ENCODE assay signal across 7 mouse cellular contexts in the genomic region with DNA sequence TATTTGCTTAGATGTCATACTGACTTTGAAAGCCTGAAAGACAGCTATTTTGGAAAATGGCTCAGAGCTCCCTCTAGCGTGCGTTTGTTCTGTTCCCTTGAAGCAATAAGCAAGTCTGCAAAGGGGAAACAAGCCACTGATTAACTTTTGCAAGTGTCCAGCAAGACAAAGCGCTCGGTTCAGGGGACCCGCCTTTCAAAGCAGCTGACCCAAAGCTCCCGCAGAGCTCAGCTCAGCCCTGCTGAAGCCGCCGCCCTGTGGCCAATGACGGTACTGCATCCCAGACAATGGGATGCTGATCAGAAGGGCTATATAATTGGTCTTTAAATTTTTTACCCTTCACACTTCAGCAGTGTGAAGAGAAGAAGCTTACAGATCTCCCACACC. TPM values are rescaled to one million over a fixed set of nuclear protein-coding genes. Genes with fewer than 3 reads are reported as not detected.
DNase-seq lines count a peak whose midpoint lies in the region; ATAC-seq lines count a peak whose summit lies in the region.

No protein-coding gene starts in this region.

- intact Hi-C loops in left cerebral cortex, postnatal 25 days (cut with DNase I): loop anchor here (1.0 to 5.0 kb wide), 2 partner anchors 54 to 118 kb away; no protein-coding TSS in a partner anchor

- no peaks in the 10 kb centered on the region for H3K9me3 ChIP-seq in midbrain, embryonic 11.5 days (ENCODE audit: control insufficient read depth, low read length)

- no peak overlapping the region for H3K27ac ChIP-seq in midbrain, embryonic 11.5 days (ENCODE audit: low read depth, low read length)

- under 1% methylated on average over 9 of the region's 9 CpGs for WGBS in midbrain, embryonic 11.5 days

- no peak overlapping the region for H3K4me2 ChIP-seq in midbrain, embryonic 11.5 days

- peak; percentile 80 for DNase-seq in adipocyte (ENCODE audit: low spot score)
- peak; percentile 94 to 98 for DNase-seq in cerebellum, postnatal 14 days
- DNase-seq in gastrocnemius, adult 8-10 months (ENCODE audit: low spot score in 2 of 2): peak; percentile 70 to 78
- DNase-seq in hindlimb bud, embryonic 11.5 days (ENCODE audit: extremely low spot score, low read depth, low spot score): peak; percentile 82
- DNase-seq in left cerebral cortex, postnatal 25 days (ENCODE audit: low spot score in 2 of 2): peak; percentile 63 to 67
- peak; percentile 99 for DNase-seq in midbrain, embryonic 11.5 days (ENCODE audit: low spot score, missing footprints)
- peak; percentile 40 to 80 for DNase-seq in spleen, adult 18-20 months

- no peaks in the 10 kb centered on the region for H3K4me1 ChIP-seq in midbrain, embryonic 11.5 days (ENCODE audit: control insufficient read depth, insufficient read depth, low read length)

- H3K9ac ChIP-seq in midbrain, embryonic 11.5 days (ENCODE audit: low read length): no peak overlapping the region

- no peak overlapping the region for H3K4me3 ChIP-seq in midbrain, embryonic 11.5 days (ENCODE audit: low read depth, low read length)

- ATAC-seq in midbrain, embryonic 11.5 days (ENCODE audit: low FRiP score): peak; percentile 70; the same call in 1 of the 2 replicates

- H3K36me3 ChIP-seq in midbrain, embryonic 11.5 days (ENCODE audit: control insufficient read depth, insufficient read depth, low read length): no peaks in the 10 kb centered on the region

- no peaks in the 10 kb centered on the region for H3K27me3 ChIP-seq in midbrain, embryonic 11.5 days (ENCODE audit: control insufficient read depth, insufficient read depth, low read length)

RNA-seq across cellular contexts. Expression of a gene that starts 1.2 kb away (rescaled TPM):
- total RNA-seq in gastrocnemius, adult 8-10 months (2022): 10 to 100 TPM; 12.9 to 17.6 (median 15.0) TPM
- not detected for total RNA-seq in left cerebral cortex, postnatal 25 days (2021)
- polyA plus RNA-seq in midbrain, embryonic 11.5 days (2014; fragmentation: Nextera tagmentation; extraction: Ambion mirVana): 0.11 and 0.19 TPM in 2 replicates

RNA-seq across cellular contexts. Expression of a gene that starts 11.9 kb away (rescaled TPM):
- total RNA-seq in gastrocnemius, adult 8-10 months (2022): 10 to 100 TPM; 12.9 to 17.9 (median 15.7) TPM
- 10 to 100 TPM; 71.2 to 72.9 TPM for total RNA-seq in left cerebral cortex, postnatal 25 days (2021)
- 14.4 and 15.5 TPM in 2 replicates for polyA plus RNA-seq in midbrain, embryonic 11.5 days (2014; fragmentation: Nextera tagmentation; extraction: Ambion mirVana)

RNA-seq across cellular contexts. Expression of a gene that starts 48.2 kb away (rescaled TPM):
- total RNA-seq in gastrocnemius, adult 8-10 months (2022): 1 to 10 TPM in 1 of 4 experiments, under 1 TPM in 3; 0.27 to 1.1 (median 0.57) TPM
- total RNA-seq in left cerebral cortex, postnatal 25 days (2021): 100 to 1,000 TPM; 153 to 174 TPM
- polyA plus RNA-seq in midbrain, embryonic 11.5 days (2014; fragmentation: Nextera tagmentation; extraction: Ambion mirVana): 9.4 and 10.8 TPM in 2 replicates

RNA-seq across cellular contexts. Expression of a gene that starts 53.3 kb away (rescaled TPM):
- total RNA-seq in gastrocnemius, adult 8-10 months (2022): 100 to 1,000 TPM; 134 to 209 (median 172) TPM
- total RNA-seq in left cerebral cortex, postnatal 25 days (2021): 100 to 1,000 TPM; 217 to 237 TPM
- 11.1 and 11.6 TPM in 2 replicates for polyA plus RNA-seq in midbrain, embryonic 11.5 days (2014; fragmentation: Nextera tagmentation; extraction: Ambion mirVana)

RNA-seq across cellular contexts. Expression of a gene that starts 56.1 kb away (rescaled TPM):
- total RNA-seq in gastrocnemius, adult 8-10 months (2022): not detected
- not detected for total RNA-seq in left cerebral cortex, postnatal 25 days (2021)
- not detected in 2 replicates for polyA plus RNA-seq in midbrain, embryonic 11.5 days (2014; fragmentation: Nextera tagmentation; extraction: Ambion mirVana)

Comparison
In these comparisons a context has a peak if more than half of its experiments do, and no peak if none do; other contexts are left out.
1. RNA of a gene that starts 1.2 kb away (total RNA-seq): 12.9 to 17.6 TPM in gastrocnemius, adult 8-10 months; not detected in left cerebral cortex, postnatal 25 days; every median in the first group is over 10 times any median in the second.
2. RNA of a gene that starts 48.2 kb away (total RNA-seq): 153 to 174 TPM in left cerebral cortex, postnatal 25 days; 0.27 to 1.1 TPM in gastrocnemius, adult 8-10 months; every median in the first group is over 10 times any median in the second.
3. Peak in every context shown above with its lines, with median percentiles within 50 percentile points of each other: DNase-seq.